Mouse (Mus musculus): ENCODE results near the gene Gfpt1. TPM values are rescaled to one million over a fixed set of nuclear protein-coding genes. Genes with fewer than 3 reads are reported as not detected.

The Gfpt1 gene
- polyA plus RNA-seq (2017; shearing (Covaris generic)) = 31.5 TPM

DNA sequence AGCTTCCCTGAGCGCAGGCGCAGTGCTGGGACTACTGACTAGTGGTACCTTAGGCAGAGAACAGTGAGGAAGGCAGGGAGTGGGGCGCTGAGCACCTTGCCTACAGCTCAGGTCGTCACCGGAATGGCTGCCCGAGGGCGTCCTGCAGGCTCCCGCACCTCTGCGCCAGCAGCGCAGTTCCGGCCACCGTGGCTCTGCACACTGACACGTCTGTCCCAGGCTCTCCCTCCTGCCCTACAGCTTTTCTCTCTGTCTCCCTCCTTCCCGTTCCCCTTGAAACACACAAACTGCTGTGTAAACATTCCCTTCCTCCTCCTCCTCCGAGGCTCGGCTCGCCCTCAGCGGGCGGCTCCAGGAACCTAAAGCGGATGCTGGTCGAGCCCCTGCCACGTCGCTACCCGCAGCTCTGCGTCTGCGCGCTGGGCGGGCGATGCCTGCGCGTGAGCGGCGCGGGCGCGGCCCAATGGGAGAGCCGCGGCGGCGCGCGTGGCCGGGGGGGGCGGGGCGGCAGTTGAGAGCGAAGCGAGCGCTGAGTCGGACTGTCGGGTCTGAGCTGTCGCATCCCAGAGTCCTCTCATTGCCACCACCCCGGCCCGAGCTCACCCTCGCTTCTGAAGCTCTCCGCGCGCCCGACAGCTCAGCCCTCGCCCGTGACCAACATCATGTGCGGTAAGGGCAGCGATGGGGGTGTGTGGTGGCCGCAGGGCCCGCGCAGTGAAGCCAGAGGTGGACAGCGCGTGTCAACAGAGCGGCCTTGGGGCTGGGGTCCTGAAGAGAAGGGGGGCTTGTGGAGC, at the start of gene Gfpt1:
Gfpt1 (plus strand) TSS at position 510 of the 794 bp plus-strand sequence.

DNA sequence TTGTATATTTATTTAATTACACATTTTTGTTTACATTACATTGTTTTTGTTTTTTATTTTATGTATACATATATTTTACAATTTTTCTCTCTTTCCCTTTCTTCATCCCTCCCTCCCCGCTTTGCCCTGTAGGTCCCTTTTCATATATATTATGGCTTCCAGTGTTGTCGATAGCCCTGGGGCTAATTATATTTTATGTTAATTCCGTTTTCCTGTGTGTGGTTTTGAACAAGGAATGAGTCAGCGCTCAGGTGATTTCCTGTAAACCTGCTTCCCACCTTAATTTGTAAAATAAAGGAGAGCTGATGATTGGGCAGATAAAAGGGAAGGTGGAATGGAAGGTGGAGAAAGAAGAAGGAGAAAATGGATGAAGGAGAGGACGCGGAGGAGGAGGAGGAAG, 33.8 kb upstream of the Gfpt1 start, which contains the start of gene Nfu1:
Nfu1 (plus strand) TSS at position 350 of the 400 bp plus-strand sequence.

DNA sequence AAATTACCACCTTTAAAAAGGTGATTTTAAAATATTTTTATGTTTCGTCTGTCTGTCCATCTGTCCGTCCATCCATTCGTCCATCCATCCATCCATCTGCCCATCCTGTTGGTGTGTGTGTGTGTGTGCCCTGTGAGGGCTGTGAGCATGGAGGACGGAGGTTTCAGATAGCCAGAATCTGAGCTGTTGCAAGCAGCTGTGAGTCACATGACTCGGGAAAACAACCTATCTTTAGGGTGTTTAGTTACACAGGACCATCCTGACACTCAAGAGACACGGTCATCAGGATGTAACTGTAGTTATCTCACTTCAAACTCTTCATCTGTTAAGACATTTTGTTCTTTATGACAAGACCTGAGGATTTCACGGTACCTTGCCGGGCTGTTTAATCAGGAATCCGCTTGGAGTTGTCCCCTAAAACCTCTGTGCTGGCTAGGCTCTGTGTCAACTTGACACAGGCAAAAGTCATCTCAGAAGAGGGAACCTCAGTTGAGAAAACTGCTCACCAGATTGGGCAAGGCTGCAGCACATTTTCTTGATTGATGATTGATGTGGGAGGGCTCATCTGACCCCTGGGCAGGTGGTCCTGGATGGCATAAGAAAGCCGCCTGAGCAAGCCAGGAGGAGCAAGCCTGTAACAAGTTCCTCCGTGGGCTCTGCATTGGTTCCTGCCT, 61.6 kb downstream of the Gfpt1 start, which contains the start of gene D6Ertd527e:
D6Ertd527e (plus strand) TSS at position 624 of the 674 bp plus-strand sequence.

Other genes with a start within 250 kb of the Gfpt1 start
- 13.5 TPM for gene Anxa4, start 249.3 kb upstream of the Gfpt1 start, polyA plus RNA-seq (2017; shearing (Covaris generic))
- gene Aak1, start 193.3 kb upstream of the Gfpt1 start, polyA plus RNA-seq (2017; shearing (Covaris generic)) = 58.5 TPM
- 118 TPM for gene Nfu1, start 33.6 kb upstream of the Gfpt1 start, polyA plus RNA-seq (2017; shearing (Covaris generic))
- gene D6Ertd527e, start 61.9 kb downstream of the Gfpt1 start, polyA plus RNA-seq (2017; shearing (Covaris generic)) = 0.43 TPM

All from CD4-positive, CD25-positive, alpha-beta regulatory T cell, adult 9 weeks (primary cell).